Mouse (Mus musculus) MEL (cell line): ENCODE results near the gene Map1b. TPM values are rescaled to one million over a fixed set of nuclear protein-coding genes. Genes with fewer than 3 reads are reported as not detected.

Source experiments
- DNase-seq: peaks from one replicate; pipeline ENCODE4 v3.0.0; 2011; ENCODE audit warnings: low read depth, low spot score
- H3K27ac ChIP-seq: 2 replicates; pipeline ENCODE4 v1.5.1; 2012; ENCODE audit warnings: low read depth, mild to moderate bottlenecking, control low read depth, low read length, moderate library complexity; ENCODE audit not compliant: control insufficient read depth
- H3K27me3 ChIP-seq, 2 experiments: fragments of 150-350 bp in 1 of 2; sonication (generic) in 1 of 2; 2 replicates each; pipeline ENCODE4 v1.6.1; 2012; ENCODE audit warnings: low read length in 2 of 2, mild to moderate bottlenecking in 2 of 2, improper control_type of control experiment in 1 of 2, moderate library complexity in 1 of 2; ENCODE audit not compliant: insufficient read depth in 2 of 2, control insufficient read depth in 1 of 2
- H3K36me3 ChIP-seq, 2 experiments: 2 replicates each; pipeline ENCODE4 v1.6.1; 2012 to 2014; ENCODE audit warnings: low read length in 2 of 2, improper control_type of control experiment in 1 of 2, inconsistent platforms in 1 of 2, mild to moderate bottlenecking in 1 of 2; ENCODE audit not compliant: insufficient read depth in 2 of 2, control insufficient read depth in 1 of 2
- H3K4me1 ChIP-seq, 2 experiments: fragments of 150-350 bp in 1 of 2; sonication (generic) in 1 of 2; 2 replicates each; pipeline ENCODE4 v1.6.1; 2012; ENCODE audit warnings: low read length in 2 of 2, improper control_type of control experiment in 1 of 2, mild to moderate bottlenecking in 1 of 2; ENCODE audit not compliant: insufficient read depth in 2 of 2, control insufficient read depth in 1 of 2
- H3K4me3 ChIP-seq, 2 experiments: fragments of 150-350 bp in 1 of 2; sonication (generic) in 1 of 2; 2 replicates each; pipeline ENCODE4 v1.5.1; 2012; ENCODE audit warnings: low read depth in 2 of 2, low read length in 2 of 2, mild to moderate bottlenecking in 2 of 2, moderate library complexity in 2 of 2, control low read depth in 1 of 2, improper control_type of control experiment in 1 of 2; ENCODE audit not compliant: control insufficient read depth in 1 of 2, insufficient read depth in 1 of 2
- H3K79me2 ChIP-seq: 2 replicates; pipeline ENCODE4 v1.6.1; 2012; ENCODE audit warnings: mild to moderate bottlenecking, low read length, moderate library complexity; ENCODE audit not compliant: control insufficient read depth, poor library complexity, insufficient read depth
- H3K9ac ChIP-seq: 2 replicates; pipeline ENCODE4 v1.6.1; 2012; ENCODE audit warnings: low read depth, mild to moderate bottlenecking, control low read depth, low read length, moderate library complexity; ENCODE audit not compliant: control insufficient read depth, poor library complexity, severe bottlenecking
- H3K9me3 ChIP-seq: fragments of 150-350 bp; sonication (generic); replicated peaks from 2 replicates; pipeline ENCODE4 v1.6.1; 2012; ENCODE audit warnings: mild to moderate bottlenecking, low read length, improper control_type of control experiment, moderate library complexity; ENCODE audit not compliant: insufficient read depth
- CTCF ChIP-seq, 3 experiments: IDR thresholded peaks in 2 of 3; conservative IDR thresholded peaks in 1 of 3; 2 replicates each; pipeline ENCODE4 v1.5.1; 2011 to 2012; ENCODE audit warnings: low read length in 3 of 3, low read depth in 2 of 3, mild to moderate bottlenecking in 2 of 3, improper control_type of control experiment in 1 of 3, inconsistent platforms in 1 of 3, mixed read lengths in 1 of 3, moderate library complexity in 1 of 3; ENCODE audit not compliant: control insufficient read depth in 1 of 3, insufficient read depth in 1 of 3, poor library complexity in 1 of 3, severe bottlenecking in 1 of 3
- E2F4 ChIP-seq: IDR thresholded peaks from 2 replicates; pipeline ENCODE4 v1.6.1; 2011; ENCODE audit warnings: low read depth, low read length, improper control_type of control experiment, borderline replicate concordance
- ELF1 ChIP-seq: IDR thresholded peaks from 2 replicates; pipeline ENCODE4 v1.6.1; 2014; ENCODE audit warnings: low read depth, mild to moderate bottlenecking, inconsistent platforms, low read length, improper control_type of control experiment, moderate library complexity
- ETS1 ChIP-seq: IDR thresholded peaks from 2 replicates; pipeline ENCODE4 v1.6.1; 2012; ENCODE audit warnings: low read depth, mild to moderate bottlenecking, inconsistent platforms, low read length, improper control_type of control experiment, moderate library complexity
- JUND ChIP-seq: IDR thresholded peaks from 2 replicates; pipeline ENCODE4 v1.6.1; 2011; ENCODE audit warnings: low read depth, mild to moderate bottlenecking, improper control_type of control experiment, low read length
- MAFK ChIP-seq: IDR thresholded peaks from 2 replicates; pipeline ENCODE4 v1.6.1; 2011; ENCODE audit warnings: low read depth, mild to moderate bottlenecking, low read length, improper control_type of control experiment, borderline replicate concordance
- MEF2A ChIP-seq: IDR thresholded peaks from 2 replicates; pipeline ENCODE4 v1.6.1; 2014; ENCODE audit warnings: low read depth, mild to moderate bottlenecking, inconsistent platforms, low read length, improper control_type of control experiment; ENCODE audit not compliant: poor library complexity, insufficient replicate concordance, severe bottlenecking; ENCODE audit errors: extremely low read depth
- MXI1 ChIP-seq: IDR thresholded peaks from 2 replicates; pipeline ENCODE4 v1.6.1; 2011; ENCODE audit warnings: mild to moderate bottlenecking, low read depth, low read length, improper control_type of control experiment
- MYB ChIP-seq: IDR thresholded peaks from 2 replicates; pipeline ENCODE4 v1.6.1; 2011; ENCODE audit warnings: mild to moderate bottlenecking, low read depth, low read length, improper control_type of control experiment
- NELFE ChIP-seq: IDR thresholded peaks from 2 replicates; pipeline ENCODE4 v1.6.1; 2011; ENCODE audit warnings: low read depth, low read length, improper control_type of control experiment
- NRF1 ChIP-seq: IDR thresholded peaks from 2 replicates; pipeline ENCODE4 v1.6.1; 2014; ENCODE audit warnings: low read depth, mild to moderate bottlenecking, inconsistent platforms, low read length, improper control_type of control experiment, moderate library complexity; ENCODE audit not compliant: poor library complexity, insufficient read depth, severe bottlenecking
- POLR2AphosphoS2 ChIP-seq: IDR thresholded peaks from 2 replicates; pipeline ENCODE4 v1.6.1; 2011; ENCODE audit warnings: low read length, improper control_type of control experiment
- SIN3A ChIP-seq: IDR thresholded peaks from 2 replicates; pipeline ENCODE4 v1.6.1; 2012; ENCODE audit warnings: low read length, improper control_type of control experiment, inconsistent platforms
- TCF12 ChIP-seq: IDR thresholded peaks from 2 replicates; pipeline ENCODE4 v1.6.1; 2014; ENCODE audit warnings: low read depth, mild to moderate bottlenecking, inconsistent platforms, low read length, improper control_type of control experiment, moderate library complexity
- USF1 ChIP-seq: IDR thresholded peaks from 2 replicates; pipeline ENCODE4 v1.6.1; 2014; ENCODE audit warnings: low read depth, mild to moderate bottlenecking, inconsistent platforms, low read length, improper control_type of control experiment, moderate library complexity
- ZC3H11A ChIP-seq: IDR thresholded peaks from 2 replicates; pipeline ENCODE4 v1.6.1; 2012; ENCODE audit warnings: low read depth, mild to moderate bottlenecking, inconsistent platforms, low read length, improper control_type of control experiment
- polyA plus RNA-seq, 2 experiments: library from polyadenylated mRNA; stranded (reverse) in 1 of 2; unstranded in 1 of 2; fragments of >175 nt in 1 of 2; fragments of >200 nt in 1 of 2; gene quantifications; 2 replicates each; pipeline versions ENCODE4 v1.2.1 to v1.2.4; 2012; ENCODE audit warnings: low replicate concordance in 2 of 2, low read depth in 1 of 2; ENCODE audit not compliant: insufficient read length in 2 of 2, insufficient read depth in 1 of 2, missing spikeins in 1 of 2
- total RNA-seq: library from RNA; depleted of rRNA; stranded (reverse); fragments of 300-350 nt; gene quantifications from 2 replicates; pipeline ENCODE4 v1.2.3, GENCODE M21; 2012

The Map1b gene
- total and polyA plus RNA-seq, 3 experiments: not detected

- no peak for TF ChIP-seq NRF1
- no peak for TF ChIP-seq E2F4
- TF ChIP-seq TCF12: no peak
- TF ChIP-seq POLR2AphosphoS2: no peak
- TF ChIP-seq USF1: no peak
- TF ChIP-seq MXI1: no peak
- no peak for TF ChIP-seq SIN3A
- TF ChIP-seq MYB: no peak
- no peak for TF ChIP-seq CTCF (IDR thresholded peaks at IDR 0.05 in 2 of 3, conservative IDR thresholded peaks at IDR 0.05 in 1 of 3; ENCODE audit: control insufficient read depth in 1 of 3, insufficient read depth in 1 of 3, low read depth in 2 of 3, low read length in 3 of 3, poor library complexity in 1 of 3, severe bottlenecking in 1 of 3)
- TF ChIP-seq ZC3H11A: no peak
- no peak for TF ChIP-seq MAFK
- no peaks in the 10 kb centered on the region for H3K4me1 ChIP-seq
- no peak overlapping the region for H3K27ac ChIP-seq
- no peak overlapping the region for H3K4me3 ChIP-seq
- H3K36me3 ChIP-seq: no peaks in the 10 kb centered on the region
- H3K79me2 ChIP-seq: no peaks in the 10 kb centered on the region
- H3K9ac ChIP-seq: no peak overlapping the region
- no peaks in the 10 kb centered on the region for H3K27me3 ChIP-seq
- no peaks in the 10 kb centered on the region for H3K9me3 ChIP-seq
- DNase-seq: no peak
These were observed 10.3 kb downstream of the Map1b start for GRCm38 (mm10) chr13:99505826-99506579.

GRCm38 (mm10) chr13:99503370-99503979 is 12.9 kb downstream of the Map1b start:
- Histone ChIP-seq H3K4me1 (no peaks in the 10 kb centered on the region), H3K27ac (no peak overlapping the region), H3K36me3 (no peaks in the 10 kb centered on the region), H3K27me3 (no peaks in the 10 kb centered on the region), H3K9ac (no peak overlapping the region), H3K79me2 (no peaks in the 10 kb centered on the region), H3K9me3 (no peaks in the 10 kb centered on the region), H3K4me3 (no peak overlapping the region)
- no peak for TF ChIP-seq MEF2A
- no peak for TF ChIP-seq E2F4
- TF ChIP-seq ETS1: no peak
- no peak for TF ChIP-seq JUND
- TF ChIP-seq NELFE: no peak
- no peak for TF ChIP-seq ELF1
- no peak for TF ChIP-seq MXI1
- no peak for TF ChIP-seq TCF12
- no peak for DNase-seq
